Mouse (Mus musculus): ENCODE data around the gene Olfr1344. TPM values are rescaled to one million over a fixed set of nuclear protein-coding genes. Genes with fewer than 3 reads are reported as not detected.
"Not testable (repeated sequence)": the region's sequence is repeated elsewhere in the genome, so short reads cannot be mapped to it uniquely, and the experiment has no call there.

The Olfr1344 gene
- total RNA-seq (2021): not detected
- long read RNA-seq, experiment 1: 0 reads
- long read RNA-seq, experiment 2: 0 reads

DNA sequence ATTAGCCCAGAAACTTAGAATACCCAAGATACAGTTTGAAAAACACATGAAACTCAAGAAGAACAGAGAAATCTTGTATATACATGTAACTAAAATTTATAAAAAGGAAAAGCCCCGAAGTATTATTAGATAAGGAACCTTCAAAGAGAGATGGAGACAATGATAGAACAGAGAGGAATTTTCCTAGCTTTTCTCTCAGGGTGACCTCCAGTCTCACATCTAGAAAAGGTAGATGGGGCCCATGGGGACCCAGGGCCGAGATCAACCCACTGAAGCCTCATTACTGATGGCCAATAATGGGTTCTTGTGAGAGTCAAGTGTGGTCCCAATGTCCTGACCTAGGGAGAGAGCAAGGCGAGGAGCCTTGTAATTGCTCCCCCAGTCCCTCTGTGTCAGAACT is at the start of gene Olfr1344:
TSS of gene Olfr1344 (plus strand) at position 301 of the 400 bp plus-strand sequence.
- DNase-seq (ENCODE audit: low spot score in 2 of 2): no peak

- no peak for DNase-seq (ENCODE audit: low spot score in 2 of 2)
These were observed 49.5 kb upstream of the Olfr1344 start for GRCm38 (mm10) chr7:6388971-6389370.

GRCm38 (mm10) chr7:6389449-6389848 is 49.0 kb upstream of the Olfr1344 start:
- DNase-seq (ENCODE audit: low spot score in 2 of 2): no peak

GRCm38 (mm10) chr7:6397996-6398975 is 40.2 kb upstream of the Olfr1344 start, which contains the start of gene Smim17:
Smim17 (plus strand) TSS chr7:6398715.
- peak; percentile 5 to 8 for DNase-seq (ENCODE audit: low spot score in 2 of 2)

DNA sequence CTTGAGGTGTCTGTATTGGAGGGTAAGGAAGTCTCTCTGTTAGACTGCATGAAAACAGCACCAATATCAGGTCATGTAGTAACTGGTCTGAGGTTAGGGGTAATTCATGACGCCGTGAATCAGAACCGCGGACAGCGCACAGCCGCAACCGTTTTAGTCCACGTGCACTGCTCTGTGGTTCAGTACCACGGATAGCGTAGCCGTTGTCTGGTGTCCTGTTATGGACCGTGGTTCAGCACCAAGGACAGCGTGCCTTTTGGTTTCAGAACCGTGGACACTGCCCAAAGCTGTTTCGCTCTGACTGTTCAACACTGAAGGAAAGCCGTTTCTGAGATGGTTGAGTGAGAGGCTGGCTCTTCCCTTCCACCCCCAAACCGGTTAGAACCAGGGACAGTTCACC is 28.4 kb upstream of the Olfr1344 start, which contains the start of gene Gm20715:
TSS of gene Gm20715 (plus strand) at position 235 of the 400 bp plus-strand sequence.
- DNase-seq (ENCODE audit: low spot score in 2 of 2): peak; percentile 87 to 89

GRCm38 (mm10) chr7:6414626-6415441 is 23.7 kb upstream of the Olfr1344 start:
- DNase-seq (ENCODE audit: low spot score in 2 of 2): no peak

- DNase-seq (ENCODE audit: low spot score in 2 of 2): no peak
These were observed 23.1 kb upstream of the Olfr1344 start for GRCm38 (mm10) chr7:6415442-6415787.

- no peak for DNase-seq (ENCODE audit: low spot score in 2 of 2)
These were observed 18.6 kb upstream of the Olfr1344 start for GRCm38 (mm10) chr7:6419894-6420293.

DNA sequence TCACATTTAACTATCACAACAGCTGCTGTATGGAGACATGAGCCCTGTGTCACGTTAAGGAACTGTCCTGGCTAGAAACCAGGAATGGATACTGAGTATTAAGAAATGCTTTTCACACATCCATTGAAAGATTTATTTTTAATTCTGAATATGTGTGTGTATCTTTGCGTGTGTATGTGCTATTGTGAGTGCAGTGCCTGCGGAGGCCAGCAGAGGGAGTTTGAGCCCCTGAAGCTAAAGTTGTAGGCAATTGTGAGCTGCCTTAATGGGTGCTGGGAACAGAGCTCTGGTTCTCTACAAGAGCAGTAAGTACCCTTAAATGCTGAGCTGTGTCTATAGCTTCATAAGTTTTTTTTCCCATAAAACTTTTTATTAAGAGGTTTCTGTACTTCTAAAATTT is 9.1 kb upstream of the Olfr1344 start:
- DNase-seq (ENCODE audit: low spot score in 2 of 2): no peak

DNA sequence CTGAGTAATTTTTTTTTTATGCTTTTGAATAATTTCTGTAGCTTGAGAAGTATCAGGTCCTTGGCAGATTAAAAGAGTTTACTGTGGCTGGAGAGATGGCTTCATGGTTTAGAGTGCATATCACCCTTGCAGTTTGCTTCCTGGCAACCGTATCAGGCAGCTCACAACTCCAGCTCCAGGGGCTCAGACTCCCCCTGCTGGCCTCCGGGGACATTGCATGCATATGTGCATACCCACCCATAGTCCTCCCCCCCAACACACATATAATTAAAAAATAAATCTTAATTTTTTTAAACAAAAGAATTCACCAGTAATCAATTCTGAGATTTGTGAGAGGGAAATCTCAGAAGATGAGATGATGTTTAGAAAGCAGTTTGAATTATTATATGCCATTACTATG is 8.1 kb upstream of the Olfr1344 start:
- DNase-seq (ENCODE audit: low spot score in 2 of 2): no peak

- no peak for DNase-seq (ENCODE audit: low spot score in 2 of 2)
These were observed 2.7 kb downstream of the Olfr1344 start for GRCm38 (mm10) chr7:6441173-6441572.

DNA sequence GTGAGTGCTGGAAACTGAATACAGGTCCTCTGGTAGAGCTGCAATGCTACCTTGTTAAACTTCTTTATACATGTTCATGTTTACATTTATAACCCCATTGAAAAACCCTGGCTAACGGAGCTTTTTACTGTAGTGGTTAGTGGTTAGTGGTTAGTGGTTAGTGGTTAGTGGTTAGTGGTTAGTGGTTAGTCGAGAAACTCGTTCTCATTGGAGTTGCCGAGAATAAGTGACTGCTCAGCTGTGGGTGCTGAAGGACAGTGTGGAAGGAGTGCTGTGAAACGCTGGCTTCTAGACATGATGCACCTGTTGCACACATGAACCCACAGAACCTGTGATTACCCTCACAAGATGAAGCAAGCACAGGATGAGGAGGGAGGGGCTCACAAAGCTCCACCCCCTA is 9.3 kb downstream of the Olfr1344 start:
- no peak for DNase-seq (ENCODE audit: low spot score in 2 of 2)

- no peak for DNase-seq (ENCODE audit: low spot score in 2 of 2)
These were observed 17.4 kb downstream of the Olfr1344 start, which contains the start of gene Olfr1336 for GRCm38 (mm10) chr7:6455868-6456267. Olfr1336 (plus strand) TSS chr7:6456168.

DNA sequence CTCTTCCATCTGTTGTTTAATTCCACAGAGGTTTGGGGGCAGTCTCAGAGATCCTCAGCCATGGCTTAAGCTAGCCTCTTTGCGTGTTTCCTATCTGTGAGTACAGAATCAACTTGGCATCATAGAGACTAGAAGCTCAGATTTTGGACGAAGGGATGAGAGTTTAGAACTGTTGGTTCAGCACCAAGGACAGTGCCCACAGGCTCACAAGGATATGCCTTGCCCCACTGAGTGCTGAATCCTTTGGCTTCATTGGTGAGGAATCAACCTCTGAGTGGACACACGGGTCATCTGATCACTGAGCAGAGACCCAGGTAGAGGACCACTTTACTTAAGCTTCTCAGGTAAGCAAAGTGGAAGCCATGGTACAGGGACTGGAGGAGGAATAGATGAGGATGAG is 17.9 kb downstream of the Olfr1344 start:
- no peak for DNase-seq (ENCODE audit: low spot score in 2 of 2)

GRCm38 (mm10) chr7:6466951-6467350 is 28.5 kb downstream of the Olfr1344 start, which contains the start of gene Olfr1346:
Olfr1346 (plus strand) TSS chr7:6467101.
- no peak for DNase-seq (ENCODE audit: low spot score in 2 of 2)

DNA sequence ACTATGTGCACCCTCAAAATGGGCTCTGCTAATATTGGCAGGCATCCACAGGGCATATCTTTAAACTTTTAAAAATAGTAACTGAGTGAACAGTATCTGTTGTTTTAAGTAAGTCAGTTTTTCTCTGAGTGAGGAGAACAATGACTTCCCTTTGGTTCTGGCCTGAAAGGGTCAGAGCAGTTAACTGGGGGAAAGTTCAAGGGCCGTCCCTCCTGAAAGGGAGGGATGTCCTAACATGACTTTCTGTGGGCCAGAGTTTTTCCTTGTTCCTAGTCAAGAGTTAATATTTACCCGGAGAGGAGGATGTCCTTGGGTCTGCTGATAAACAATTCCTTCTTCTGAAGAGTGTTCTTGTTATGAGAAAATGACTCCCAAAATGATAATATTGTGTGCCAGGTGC is 39.1 kb downstream of the Olfr1344 start:
- not testable (repeated sequence) for DNase-seq (ENCODE audit: low spot score in 2 of 2)

DNA sequence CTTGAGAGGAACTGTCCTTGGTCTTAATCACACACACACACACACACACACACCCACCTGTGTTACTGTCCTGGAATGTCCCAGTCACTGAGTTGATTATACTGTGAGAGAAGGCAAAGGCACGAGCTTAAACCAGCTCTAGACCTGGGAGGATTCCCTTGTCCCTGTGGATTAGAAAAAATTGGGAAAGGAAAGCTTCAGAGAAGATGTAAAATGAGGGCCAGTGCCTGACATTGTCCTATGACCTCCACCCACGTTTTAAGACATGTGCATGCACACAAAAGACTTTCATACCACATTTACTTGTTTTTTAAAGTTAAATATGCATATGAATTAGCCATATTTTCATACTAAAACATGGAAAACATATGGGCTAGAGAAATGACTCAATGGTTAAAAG is 48.4 kb downstream of the Olfr1344 start, which contains the start of gene Olfr5:
TSS of gene Olfr5 (minus strand) at position 101 of the 400 bp plus-strand sequence.
- DNase-seq (ENCODE audit: low spot score in 2 of 2): no peak
